Mouse (Mus musculus): Measurements from ENCODE around the gene Sepsecs. TPM values are rescaled to one million over a fixed set of nuclear protein-coding genes. Genes with fewer than 3 reads are reported as not detected.

Sepsecs gene
- total RNA-seq, 4 experiments from 2014 or later: 5.8 to 6.9 (median 6.3) TPM

GRCm38 (mm10) chr5:52610306-52610705 lies 59.2 kb downstream of the Sepsecs start:
- no peak for DNase-seq (ENCODE audit: low spot score in 2 of 2)

GRCm38 (mm10) chr5:52609672-52610071 lies 59.8 kb downstream of the Sepsecs start:
- no peak for DNase-seq (ENCODE audit: low spot score in 2 of 2)

GRCm38 (mm10) chr5:52604582-52605041 lies 64.9 kb downstream of the Sepsecs start:
- no peak for DNase-seq (ENCODE audit: low spot score in 2 of 2)

- no peak for DNase-seq (ENCODE audit: low spot score in 2 of 2)
Measured at GRCm38 (mm10) chr5:52590612-52591011, 78.9 kb downstream of the Sepsecs start.

Other genes with a start within 250 kb of the Sepsecs start
- gene Ccdc149, start 198.2 kb downstream of the Sepsecs start, total RNA-seq (2022): 1 to 10 TPM in 2 of 4 experiments, under 1 TPM in 2; 0.41 to 1.7 (median 1.2) TPM
- gene Lgi2, start 103.2 kb downstream of the Sepsecs start, total RNA-seq (2022): 1 to 10 TPM in 3 of 4 experiments, under 1 TPM in 1; 0.80 to 1.5 (median 1.1) TPM
- gene Pi4k2b, start 71.9 kb upstream of the Sepsecs start, total RNA-seq (2022): 1 to 10 TPM in 2 of 4 experiments, under 1 TPM in 2; 0.87 to 1.6 (median 1.1) TPM
- 1 to 10 TPM; 2.8 to 5.8 (median 4.4) TPM for gene Zcchc4, start 105.7 kb upstream of the Sepsecs start, total RNA-seq (2022)
- 10 to 100 TPM; 24.9 to 35.0 (median 28.4) TPM for gene Anapc4, start 164.3 kb upstream of the Sepsecs start, total RNA-seq (2022)